Mouse (Mus musculus): ENCODE measurements around the gene Ifng. TPM values are rescaled to one million over a fixed set of nuclear protein-coding genes. Genes with fewer than 3 reads are reported as not detected.

Gene Ifng
- polyA plus RNA-seq, 1 experiment from 2014 or later, result not detected

DNA sequence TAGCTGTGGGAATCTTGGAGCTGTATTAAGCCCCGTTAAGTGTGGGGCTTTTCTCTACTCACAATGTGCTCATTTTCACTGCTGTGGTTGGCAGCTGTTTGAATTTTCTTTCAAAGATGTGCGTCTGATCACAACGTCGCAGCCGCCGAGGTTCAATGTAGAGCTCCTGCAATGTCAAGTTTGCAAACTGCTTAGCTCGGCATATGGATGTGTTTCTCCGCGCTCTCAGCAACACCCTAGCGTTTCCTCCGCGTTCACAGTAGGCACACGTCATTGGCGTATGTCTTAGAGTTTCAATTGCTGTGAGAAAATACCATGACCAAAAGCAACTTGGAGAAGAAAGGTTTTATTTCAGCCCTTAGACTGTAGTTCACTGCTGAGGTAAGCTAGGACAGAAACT lies 5.1 kb downstream of the Ifng start:
- Histone ChIP-seq H3K9me3 (ENCODE audit: control insufficient read depth, low read length) (no peaks in the 10 kb centered on the region), H3K36me3 (ENCODE audit: control insufficient read depth, insufficient read depth, low read length) (no peaks in the 10 kb centered on the region), H3K4me2 (replicated peaks; ENCODE audit: low read depth) (no peak overlapping the region), H3K9ac (ENCODE audit: low read length) (no peak overlapping the region), H3K4me1 (replicated peaks; ENCODE audit: control insufficient read depth, insufficient read depth) (no peaks in the 10 kb centered on the region), H3K27me3 (ENCODE audit: control insufficient read depth, insufficient read depth, low read length) (no peaks in the 10 kb centered on the region), H3K4me3 (ENCODE audit: low read depth, low read length) (no peak overlapping the region), H3K27ac (replicated peaks) (no peak overlapping the region)
- 86% methylated on average over 14 of the region's 14 CpGs for WGBS
- TF ChIP-seq CTCF (IDR thresholded peaks at IDR 0.05; ENCODE audit: low read depth) (no peak), EP300 (optimal IDR thresholded peaks at IDR 0.05) (no peak)
- no peak for ATAC-seq (ENCODE audit: low FRiP score, low TSS enrichment)
- no peak for DNase-seq (ENCODE audit: low spot score)

DNA sequence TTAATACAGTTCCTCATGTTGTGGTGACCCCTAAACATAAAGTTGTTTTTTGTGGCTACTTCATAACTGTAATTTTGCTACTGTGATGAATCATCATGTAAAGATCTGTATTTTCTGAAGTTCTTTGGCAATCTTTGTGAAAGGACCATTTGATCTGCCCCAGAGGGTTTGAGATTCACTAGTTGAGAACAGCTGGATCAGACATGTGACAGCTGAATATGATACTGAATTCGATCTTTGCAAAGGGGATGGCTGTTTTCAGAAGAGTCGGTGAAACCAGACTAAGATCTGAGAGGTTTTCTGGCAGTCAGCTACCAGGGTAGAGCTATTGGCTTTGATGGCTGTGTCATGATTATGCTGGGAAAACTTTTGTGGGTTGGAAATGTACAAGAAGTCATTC lies 10.9 kb downstream of the Ifng start:
- DNase-seq (ENCODE audit: low spot score) (no peak), ATAC-seq (ENCODE audit: low FRiP score, low TSS enrichment) (no peak)
- H3K9me3 ChIP-seq (ENCODE audit: control insufficient read depth, low read length), result no peaks in the 10 kb centered on the region
- 69% methylated on average over 2 of the region's 2 CpGs for WGBS
- no peak overlapping the region for H3K4me3 ChIP-seq (ENCODE audit: low read depth, low read length)
- no peak overlapping the region for H3K27ac ChIP-seq (replicated peaks)
- H3K4me2 ChIP-seq (replicated peaks; ENCODE audit: low read depth), result no peak overlapping the region
- H3K9ac ChIP-seq (ENCODE audit: low read length), result no peak overlapping the region
- no peak for TF ChIP-seq EP300 (optimal IDR thresholded peaks at IDR 0.05)
- no peak for TF ChIP-seq CTCF (IDR thresholded peaks at IDR 0.05; ENCODE audit: low read depth)
- H3K36me3 ChIP-seq (ENCODE audit: control insufficient read depth, insufficient read depth, low read length), result no peaks in the 10 kb centered on the region
- no peaks in the 10 kb centered on the region for H3K4me1 ChIP-seq (replicated peaks; ENCODE audit: control insufficient read depth, insufficient read depth)
- no peaks in the 10 kb centered on the region for H3K27me3 ChIP-seq (ENCODE audit: control insufficient read depth, insufficient read depth, low read length)

DNA sequence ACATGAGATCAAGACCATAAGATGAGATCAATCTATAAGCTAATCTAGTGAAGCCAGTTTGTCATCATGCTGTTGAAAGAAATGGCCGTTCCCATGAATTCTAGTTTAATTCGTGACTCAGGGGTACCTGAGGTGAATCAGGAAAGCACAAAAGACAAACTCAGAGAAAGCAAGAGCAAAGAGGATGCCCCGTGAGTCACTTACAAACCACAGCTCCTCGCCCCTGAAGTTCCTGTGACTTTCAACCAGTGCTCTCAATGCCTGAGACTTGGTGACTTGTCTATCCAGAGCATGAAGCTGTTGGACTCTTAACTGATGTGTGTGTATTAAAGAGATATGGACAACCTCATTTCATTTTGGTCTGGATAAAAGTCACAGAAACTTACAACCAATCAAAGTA lies 17.9 kb downstream of the Ifng start:
- Histone ChIP-seq H3K27me3 (ENCODE audit: control insufficient read depth, insufficient read depth, low read length) (no peaks in the 10 kb centered on the region), H3K4me2 (replicated peaks; ENCODE audit: low read depth) (no peak overlapping the region), H3K4me3 (ENCODE audit: low read depth, low read length) (no peak overlapping the region), H3K4me1 (replicated peaks; ENCODE audit: control insufficient read depth, insufficient read depth) (no peaks in the 10 kb centered on the region), H3K9me3 (ENCODE audit: control insufficient read depth, low read length) (no peaks in the 10 kb centered on the region), H3K36me3 (ENCODE audit: control insufficient read depth, insufficient read depth, low read length) (no peaks in the 10 kb centered on the region), H3K9ac (ENCODE audit: low read length) (no peak overlapping the region), H3K27ac (replicated peaks) (no peak overlapping the region)
- no peak for ATAC-seq (ENCODE audit: low FRiP score, low TSS enrichment)
- no peak for DNase-seq (ENCODE audit: low spot score)
- WGBS, result 84% methylated on average over 4 of the region's 4 CpGs
- no peak for TF ChIP-seq CTCF (IDR thresholded peaks at IDR 0.05; ENCODE audit: low read depth)
- no peak for TF ChIP-seq EP300 (optimal IDR thresholded peaks at IDR 0.05)

DNA sequence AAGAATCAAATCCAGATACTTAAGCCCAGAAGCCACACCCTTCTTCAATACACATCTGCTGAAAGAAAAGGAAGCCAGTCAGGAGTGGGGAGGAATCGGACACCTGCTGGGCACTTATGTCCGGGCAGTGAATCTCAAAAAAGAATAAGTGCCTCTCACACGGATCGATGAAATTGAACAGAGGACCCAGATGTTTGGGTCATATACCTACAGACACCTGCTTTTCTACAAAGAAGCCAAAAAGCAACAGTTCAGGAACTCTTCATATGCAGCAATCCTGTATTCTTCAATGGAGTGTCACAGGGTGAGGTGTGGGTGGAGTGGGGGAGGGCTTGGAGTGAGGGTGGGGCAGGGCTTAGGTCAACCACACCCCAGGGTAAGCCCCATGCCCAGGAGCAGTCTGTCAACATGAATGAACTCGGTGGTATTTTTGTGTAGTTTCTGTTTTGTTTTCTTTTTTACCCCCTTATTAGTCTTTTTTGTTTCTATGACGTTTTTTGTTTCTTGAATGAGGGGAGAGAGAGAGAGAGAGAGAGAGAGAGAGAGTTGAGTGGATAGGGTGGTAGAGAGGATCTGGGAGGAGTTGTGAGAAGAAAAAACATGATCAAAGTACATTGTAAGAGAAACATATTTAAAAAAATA lies 20.4 kb downstream of the Ifng start:
- ATAC-seq (ENCODE audit: low FRiP score, low TSS enrichment) (no peak), DNase-seq (ENCODE audit: low spot score) (no peak)
- Histone ChIP-seq H3K36me3 (ENCODE audit: control insufficient read depth, insufficient read depth, low read length) (no peaks in the 10 kb centered on the region), H3K4me1 (replicated peaks; ENCODE audit: control insufficient read depth, insufficient read depth) (no peaks in the 10 kb centered on the region), H3K4me3 (ENCODE audit: low read depth, low read length) (no peak overlapping the region), H3K9me3 (ENCODE audit: control insufficient read depth, low read length) (no peaks in the 10 kb centered on the region), H3K9ac (ENCODE audit: low read length) (no peak overlapping the region), H3K4me2 (replicated peaks; ENCODE audit: low read depth) (no peak overlapping the region), H3K27ac (replicated peaks) (no peak overlapping the region), H3K27me3 (ENCODE audit: control insufficient read depth, insufficient read depth, low read length) (no peaks in the 10 kb centered on the region)
- WGBS, result 70% methylated on average over 6 of the region's 6 CpGs
- TF ChIP-seq EP300 (optimal IDR thresholded peaks at IDR 0.05) (no peak), CTCF (IDR thresholded peaks at IDR 0.05; ENCODE audit: low read depth) (no peak)

DNA sequence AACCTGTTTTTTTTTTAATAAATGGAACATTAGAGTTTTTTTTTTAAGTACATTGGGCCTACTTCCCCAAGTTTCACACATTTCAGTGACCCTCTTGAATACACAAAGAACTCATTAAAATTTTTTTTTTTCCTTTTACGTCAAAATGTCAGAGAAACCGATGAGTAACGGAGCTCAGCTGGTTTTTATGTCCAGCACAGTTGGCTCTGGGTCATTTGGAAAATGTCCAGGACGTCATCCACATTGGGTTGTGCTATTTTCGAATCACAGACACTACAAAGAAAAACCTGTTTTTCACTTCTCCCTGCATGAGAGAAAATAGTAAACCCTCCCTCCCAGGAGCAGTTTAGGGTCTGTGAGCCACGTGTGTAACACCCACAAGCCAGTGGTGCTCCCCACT lies 25.6 kb downstream of the Ifng start:
- WGBS, result 49% methylated on average over 6 of the region's 6 CpGs
- H3K4me1 ChIP-seq (replicated peaks; ENCODE audit: control insufficient read depth, insufficient read depth), result no peaks in the 10 kb centered on the region
- no peak overlapping the region for H3K27ac ChIP-seq (replicated peaks)
- DNase-seq (ENCODE audit: low spot score) (no peak), ATAC-seq (ENCODE audit: low FRiP score, low TSS enrichment) (no peak)
- TF ChIP-seq EP300 (optimal IDR thresholded peaks at IDR 0.05) (no peak), CTCF (IDR thresholded peaks at IDR 0.05; ENCODE audit: low read depth) (no peak)
- no peak overlapping the region for H3K4me2 ChIP-seq (replicated peaks; ENCODE audit: low read depth)
- no peak overlapping the region for H3K9ac ChIP-seq (ENCODE audit: low read length)
- H3K4me3 ChIP-seq (ENCODE audit: low read depth, low read length), result no peak overlapping the region
- no peaks in the 10 kb centered on the region for H3K9me3 ChIP-seq (ENCODE audit: control insufficient read depth, low read length)
- no peaks in the 10 kb centered on the region for H3K36me3 ChIP-seq (ENCODE audit: control insufficient read depth, insufficient read depth, low read length)
- no peaks in the 10 kb centered on the region for H3K27me3 ChIP-seq (ENCODE audit: control insufficient read depth, insufficient read depth, low read length)

DNA sequence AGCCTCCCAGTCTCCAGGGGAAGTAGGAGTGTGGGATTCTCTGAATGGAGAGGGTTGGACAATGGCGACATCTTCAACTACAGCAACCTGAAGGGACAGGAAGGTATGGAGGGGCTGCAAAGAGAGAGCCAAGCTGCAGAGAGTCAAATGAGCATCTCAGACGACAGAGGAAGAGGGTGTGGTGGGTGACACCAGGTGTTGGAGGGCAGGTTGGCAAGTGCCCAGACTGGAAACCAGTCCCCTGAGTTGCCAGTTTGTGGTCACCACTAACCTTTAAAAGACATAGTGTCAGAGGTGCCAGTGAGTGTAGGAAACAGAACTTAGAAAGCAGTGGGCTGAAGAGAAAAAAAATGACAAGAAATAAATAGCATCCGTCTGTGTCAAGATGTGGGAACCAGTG lies 28.2 kb downstream of the Ifng start:
- no peak overlapping the region for H3K4me2 ChIP-seq (replicated peaks; ENCODE audit: low read depth)
- no peaks in the 10 kb centered on the region for H3K27me3 ChIP-seq (ENCODE audit: control insufficient read depth, insufficient read depth, low read length)
- ATAC-seq (ENCODE audit: low FRiP score, low TSS enrichment) (no peak), DNase-seq (ENCODE audit: low spot score) (no peak)
- H3K9ac ChIP-seq (ENCODE audit: low read length), result no peak overlapping the region
- no peaks in the 10 kb centered on the region for H3K36me3 ChIP-seq (ENCODE audit: control insufficient read depth, insufficient read depth, low read length)
- H3K9me3 ChIP-seq (ENCODE audit: control insufficient read depth, low read length), result no peaks in the 10 kb centered on the region
- 75% methylated on average over 3 of the region's 3 CpGs for WGBS
- no peaks in the 10 kb centered on the region for H3K4me1 ChIP-seq (replicated peaks; ENCODE audit: control insufficient read depth, insufficient read depth)
- no peak overlapping the region for H3K4me3 ChIP-seq (ENCODE audit: low read depth, low read length)
- TF ChIP-seq EP300 (optimal IDR thresholded peaks at IDR 0.05) (no peak), CTCF (IDR thresholded peaks at IDR 0.05; ENCODE audit: low read depth) (no peak)
- no peak overlapping the region for H3K27ac ChIP-seq (replicated peaks)

All from stomach, postnatal 0 days (tissue).